Mouse (Mus musculus): ENCODE results near the gene Gm28043.
A peak's percentile ranks its signal among the peaks of the same experiment; 100 is the strongest.
"Not testable (repeated sequence)": the region's sequence is repeated elsewhere in the genome, so short reads cannot be mapped to it uniquely, and the experiment has no call there.

Gene Gm28043

DNA sequence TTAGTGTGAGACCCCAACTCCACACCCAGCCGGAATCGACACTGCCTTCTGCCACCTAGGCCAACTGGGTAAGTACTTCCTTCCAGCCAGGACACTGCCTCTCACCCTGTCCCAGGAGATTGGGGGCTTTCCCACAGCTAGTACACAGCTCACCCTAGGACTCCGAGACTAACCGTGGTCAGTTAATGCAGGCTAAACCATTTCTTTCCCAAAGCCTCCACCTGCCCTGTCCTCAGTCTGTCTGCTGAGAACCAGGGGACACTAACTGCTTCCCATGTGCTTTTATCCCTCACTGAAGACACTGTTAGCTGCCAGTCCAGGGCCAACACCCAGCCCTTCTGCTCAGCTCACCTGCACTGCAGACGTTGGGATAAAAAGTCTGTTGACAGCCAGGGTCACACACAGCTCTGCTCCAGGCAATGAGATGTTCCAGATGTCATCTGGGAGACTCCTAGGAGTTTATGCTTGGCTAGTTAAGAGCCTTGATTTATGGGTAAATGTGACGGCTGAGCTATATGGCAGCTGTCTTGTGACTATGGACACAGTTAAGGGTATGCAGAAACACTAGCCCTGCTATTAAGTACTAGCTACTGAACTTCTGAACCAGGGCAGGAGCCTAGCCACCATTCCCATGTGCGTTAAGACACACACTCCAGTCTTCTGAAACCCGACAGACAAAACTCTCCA, 97.2 kb downstream of the Gm28043 start:
- no peak for DNase-seq (ENCODE audit: low spot score in 2 of 2)

- DNase-seq (ENCODE audit: low spot score in 2 of 2): no peak
Measured at GRCm38 (mm10) chr17:29712565-29712964, 97.9 kb downstream of the Gm28043 start.

DNA sequence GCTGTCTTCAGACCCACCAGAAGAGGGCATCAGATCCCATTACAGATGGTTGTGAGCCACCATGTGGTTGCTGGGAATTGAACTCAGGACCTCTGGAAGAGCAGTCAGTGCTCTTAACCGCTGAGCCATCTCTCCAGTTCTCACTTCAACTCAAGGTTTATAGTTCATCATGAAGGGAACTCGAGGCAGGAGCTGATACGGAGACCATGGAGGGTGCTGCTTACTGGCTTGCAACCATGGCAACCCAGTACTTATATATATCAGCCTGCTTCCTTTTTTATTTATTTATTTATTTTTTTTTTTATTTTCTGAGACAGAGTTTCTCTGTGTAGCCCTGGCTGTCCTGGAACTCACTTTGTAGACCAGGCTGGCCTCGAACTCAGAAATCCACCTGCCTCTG, 99.1 kb downstream of the Gm28043 start:
- not testable (repeated sequence) for DNase-seq (ENCODE audit: low spot score in 2 of 2)

DNA sequence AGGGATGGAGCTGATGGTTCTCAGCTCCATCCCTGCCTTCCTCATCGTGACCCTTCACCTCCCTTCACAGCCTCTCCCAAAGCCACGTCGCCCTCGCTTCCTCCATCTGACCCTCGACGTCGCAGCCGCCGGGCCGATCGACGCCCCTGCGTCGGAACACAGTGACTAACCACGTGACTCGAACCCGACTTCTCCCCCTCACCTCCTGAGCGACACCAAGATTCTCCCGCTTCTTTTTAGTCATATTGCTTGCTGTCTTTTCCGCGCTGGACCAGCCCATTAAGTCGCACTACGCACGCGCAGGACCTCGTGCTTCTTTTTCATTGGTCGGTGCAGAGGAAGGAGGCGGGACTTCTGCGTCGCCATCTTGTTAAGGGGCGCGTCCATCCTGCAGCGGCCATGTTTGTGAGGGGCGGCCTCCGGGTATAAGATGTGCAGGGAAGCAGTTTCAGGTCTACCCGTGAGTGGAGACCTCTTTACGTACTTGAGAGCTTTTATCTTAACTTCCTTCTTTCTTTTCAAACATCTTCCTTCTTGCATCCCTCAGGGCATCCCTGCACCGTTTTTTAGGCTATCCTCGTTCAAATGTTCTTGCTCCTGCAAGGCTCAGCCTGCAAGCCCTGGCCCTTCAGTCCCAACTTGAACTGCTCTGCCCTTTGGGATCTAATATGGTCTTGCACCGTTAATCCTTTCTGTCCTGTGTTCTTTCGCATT, 102.2 kb downstream of the Gm28043 start, which contains the start of gene Ccdc167:
TSS of gene Ccdc167 (minus strand) at position 313 of the 714 bp plus-strand sequence.
- DNase-seq (ENCODE audit: low spot score in 2 of 2): peak; percentile 95 to 96

DNA sequence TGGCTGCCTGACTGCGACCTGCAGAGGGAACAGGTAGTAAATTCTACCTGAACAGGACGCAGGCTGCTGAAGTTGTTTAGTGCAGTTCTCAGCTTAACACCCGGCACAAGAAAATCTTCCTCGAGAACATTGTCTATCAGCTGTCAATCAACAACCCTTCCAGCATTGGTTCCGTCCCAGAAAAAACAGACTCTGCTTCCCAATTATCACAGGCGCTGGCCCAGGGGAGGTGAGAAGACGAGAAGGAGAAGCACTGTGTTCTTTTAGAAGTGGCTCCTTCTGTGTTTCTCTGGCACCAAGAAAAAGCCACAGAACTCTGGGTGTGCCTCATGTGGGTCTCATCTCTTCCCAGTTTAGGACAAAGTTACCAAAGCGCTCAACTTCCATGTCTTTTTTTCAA, 104.0 kb downstream of the Gm28043 start:
- no peak for DNase-seq (ENCODE audit: low spot score in 2 of 2)

GRCm38 (mm10) chr17:29719628-29720575, 105.2 kb downstream of the Gm28043 start:
- DNase-seq (ENCODE audit: low spot score in 2 of 2): no peak

DNA sequence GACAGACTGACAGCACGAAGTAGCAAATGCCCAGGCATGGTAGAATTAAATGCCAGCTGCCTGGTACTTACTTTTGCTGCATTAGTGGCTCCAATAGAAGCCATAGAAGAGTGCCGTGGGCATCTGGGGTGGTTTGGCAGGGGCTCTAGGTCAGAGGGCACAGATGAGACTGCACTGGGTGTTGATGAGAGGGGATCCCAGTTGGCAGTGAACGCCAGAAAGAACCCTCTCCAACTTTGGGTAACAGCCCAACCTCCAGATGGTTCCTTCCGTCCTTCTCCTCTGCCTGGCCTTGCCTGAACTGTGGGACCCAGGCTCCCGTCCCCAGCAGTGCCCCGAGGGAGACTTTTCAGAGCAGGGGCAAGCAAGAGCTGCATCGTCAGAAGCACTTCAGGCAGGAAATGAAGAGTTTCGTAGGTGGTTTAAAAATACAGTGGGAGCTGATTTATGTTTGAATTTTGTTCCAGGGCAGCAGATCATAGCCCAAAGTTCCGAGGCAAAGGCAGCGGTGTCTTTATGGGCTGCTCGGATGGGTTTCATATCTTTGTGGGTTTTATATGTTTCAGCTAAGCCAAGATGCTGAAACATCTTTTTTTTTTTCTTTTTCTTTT, 106.2 kb downstream of the Gm28043 start:
- DNase-seq (ENCODE audit: low spot score in 2 of 2): no peak

- DNase-seq (ENCODE audit: low spot score in 2 of 2): no peak
Measured at GRCm38 (mm10) chr17:29724610-29725009, 109.9 kb downstream of the Gm28043 start.

- no peak for DNase-seq (ENCODE audit: low spot score in 2 of 2)
Measured at GRCm38 (mm10) chr17:29725027-29725620, 110.4 kb downstream of the Gm28043 start.

DNA sequence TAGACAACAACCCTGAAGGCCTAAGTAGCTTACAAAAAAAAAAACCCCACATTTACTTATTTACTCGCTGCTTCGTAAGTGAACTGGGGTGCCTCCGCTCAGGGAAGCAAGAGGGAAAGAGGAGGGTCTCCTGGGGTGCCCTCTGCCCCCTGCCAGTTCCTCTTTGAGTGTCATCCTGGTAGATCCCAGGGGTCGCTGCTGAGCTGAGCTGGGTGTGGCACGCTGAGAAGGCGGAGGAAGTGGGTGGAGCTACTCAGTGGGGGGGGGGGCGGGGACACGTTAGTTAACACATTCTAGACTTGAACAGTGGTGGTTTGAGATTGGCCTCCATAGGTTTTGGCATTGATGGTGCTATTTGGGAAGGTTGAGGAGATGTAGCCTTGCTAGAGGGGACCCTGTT, 113.4 kb downstream of the Gm28043 start:
- no peak for DNase-seq (ENCODE audit: low spot score in 2 of 2)

- DNase-seq (ENCODE audit: low spot score in 2 of 2): no peak
Measured at GRCm38 (mm10) chr17:29730510-29731265, 116.0 kb downstream of the Gm28043 start.

DNA sequence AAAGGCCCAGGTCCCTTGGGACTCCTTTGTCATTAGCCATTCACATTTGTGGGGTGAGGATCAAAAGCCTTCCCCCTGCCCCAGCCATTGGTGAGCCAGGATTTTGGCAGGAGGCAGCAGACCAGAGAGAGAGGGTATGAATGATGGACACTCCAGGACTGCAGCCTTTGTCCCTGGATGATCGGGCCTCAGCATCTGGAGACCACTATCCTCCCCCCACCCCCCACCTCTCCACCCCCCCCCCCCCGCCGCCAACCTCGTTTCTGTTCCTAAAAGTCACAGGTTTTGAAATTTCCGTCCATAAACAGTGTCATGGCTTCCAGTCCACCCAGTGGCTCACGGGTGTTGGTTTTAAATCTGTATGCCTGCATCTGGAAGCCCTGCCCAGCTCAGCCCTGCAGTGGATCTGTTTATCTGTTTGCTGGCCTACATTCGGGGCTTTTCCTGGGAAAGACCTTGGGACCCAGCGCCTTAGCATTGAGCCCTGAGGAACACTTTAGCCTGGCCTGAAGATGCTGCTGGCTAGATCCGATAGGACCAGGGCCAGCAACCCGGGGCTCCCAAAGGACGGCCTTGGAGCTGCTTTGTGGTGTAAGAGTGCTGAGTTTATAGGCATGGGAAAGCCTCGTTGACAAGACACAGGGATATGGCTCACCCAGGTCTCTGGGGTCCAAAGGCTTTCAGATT, 116.7 kb downstream of the Gm28043 start:
- peak in 1 of 2 experiments; percentile 62 for DNase-seq (ENCODE audit: low spot score in 2 of 2)

DNA sequence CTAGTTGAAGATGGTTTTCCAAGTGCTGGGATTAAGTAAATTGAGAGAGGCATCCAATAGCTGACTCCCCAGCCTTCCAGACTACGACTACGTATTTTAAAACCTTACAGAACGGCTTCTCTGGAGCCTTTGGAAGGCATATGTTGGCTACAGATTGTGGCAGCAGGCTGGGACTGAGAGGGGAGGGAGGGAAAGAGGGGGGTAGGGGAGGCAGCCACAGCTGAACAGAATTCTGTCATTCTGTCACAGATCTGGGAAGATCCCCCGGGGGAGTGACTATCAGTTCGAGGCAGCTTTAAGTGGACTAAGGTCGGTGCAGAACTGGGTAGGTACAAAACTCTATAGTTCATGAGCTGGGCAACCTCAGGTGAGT, 117.3 kb downstream of the Gm28043 start:
- no peak for DNase-seq (ENCODE audit: low spot score in 2 of 2)

GRCm38 (mm10) chr17:29732522-29732921, 117.8 kb downstream of the Gm28043 start:
- no peak for DNase-seq (ENCODE audit: low spot score in 2 of 2)

- DNase-seq (ENCODE audit: low spot score in 2 of 2): no peak
Measured at GRCm38 (mm10) chr17:29736448-29737014, 121.9 kb downstream of the Gm28043 start.

- peak in 1 of 2 experiments; percentile 38 for DNase-seq (ENCODE audit: low spot score in 2 of 2)
Measured at GRCm38 (mm10) chr17:29737849-29738804, 123.5 kb downstream of the Gm28043 start.

DNA sequence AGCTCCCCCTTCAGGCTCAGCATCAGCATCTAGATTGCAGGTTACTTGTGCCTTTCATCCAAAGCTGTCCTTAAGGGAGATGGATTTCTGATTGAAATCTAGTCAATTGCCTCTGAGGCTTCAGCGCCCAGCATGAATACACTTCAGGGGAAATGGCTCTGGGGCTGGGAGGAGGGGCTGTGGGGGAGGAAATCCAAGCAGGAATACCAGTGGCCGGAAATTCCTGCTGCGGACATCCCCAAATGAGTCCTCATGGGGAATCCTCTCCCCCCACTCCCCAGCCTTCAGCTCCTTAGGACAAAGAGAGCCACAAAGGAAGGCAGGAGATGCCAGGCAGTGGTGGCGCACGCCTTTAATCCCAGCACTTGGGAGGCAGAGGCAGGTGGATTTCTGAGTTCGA, 132.8 kb downstream of the Gm28043 start:
- no peak for DNase-seq (ENCODE audit: low spot score in 2 of 2)
